Mouse (Mus musculus): ENCODE data around the gene Plk5. TPM values are rescaled to one million over a fixed set of nuclear protein-coding genes. Genes with fewer than 3 reads are reported as not detected.

The Plk5 gene
- polyA plus RNA-seq, 1 experiment from 2014 or later = 1.2 TPM

GRCm38 (mm10) chr10:80376160-80376559, 19.9 kb downstream of the Plk5 start:
- H3K36me3 ChIP-seq (ENCODE audit: control insufficient read depth, insufficient read depth, low read length) = peaks cover 23% of the 10 kb centered on the region
- 1% methylated on average over 7 of the region's 7 CpGs for WGBS
- no peak overlapping the region for H3K4me3 ChIP-seq (ENCODE audit: low read depth, low read length)
- H3K9ac ChIP-seq (ENCODE audit: low read length) = no peak overlapping the region
- DNase-seq (ENCODE audit: low spot score) (peak; percentile 96), ATAC-seq (peak; percentile 64; the same call in 1 of the 2 replicates)
- no peak overlapping the region for H3K27ac ChIP-seq (ENCODE audit: low read depth, low read length)
- H3K4me1 ChIP-seq (ENCODE audit: control insufficient read depth, insufficient read depth, low read length) = 0 out of 2 replicates have a peak, but pooled peaks cover 6% of the 10 kb centered on the region
- no peaks in the 10 kb centered on the region for H3K27me3 ChIP-seq (replicated peaks; ENCODE audit: control insufficient read depth, insufficient read depth, low read length)
- H3K9me3 ChIP-seq (replicated peaks; ENCODE audit: control insufficient read depth, low read length) = no peaks in the 10 kb centered on the region
- no peak overlapping the region for H3K4me2 ChIP-seq (ENCODE audit: low read length)

- DNase-seq (ENCODE audit: low spot score) (no peak), ATAC-seq (no peak)
- H3K36me3 ChIP-seq (ENCODE audit: control insufficient read depth, insufficient read depth, low read length) = peaks cover 38% of the 10 kb centered on the region
- H3K4me1 ChIP-seq (ENCODE audit: control insufficient read depth, insufficient read depth, low read length) = no peaks in the 10 kb centered on the region
- H3K4me2 ChIP-seq (ENCODE audit: low read length) = no peak overlapping the region
- WGBS = 53% methylated on average over 10 of the region's 10 CpGs
- H3K9me3 ChIP-seq (replicated peaks; ENCODE audit: control insufficient read depth, low read length) = no peaks in the 10 kb centered on the region
- H3K9ac ChIP-seq (ENCODE audit: low read length) = no peak overlapping the region
- no peak overlapping the region for H3K27ac ChIP-seq (ENCODE audit: low read depth, low read length)
- no peak overlapping the region for H3K4me3 ChIP-seq (ENCODE audit: low read depth, low read length)
- H3K27me3 ChIP-seq (replicated peaks; ENCODE audit: control insufficient read depth, insufficient read depth, low read length) = no peaks in the 10 kb centered on the region
Observed at GRCm38 (mm10) chr10:80377716-80378115, 21.5 kb downstream of the Plk5 start.

DNA sequence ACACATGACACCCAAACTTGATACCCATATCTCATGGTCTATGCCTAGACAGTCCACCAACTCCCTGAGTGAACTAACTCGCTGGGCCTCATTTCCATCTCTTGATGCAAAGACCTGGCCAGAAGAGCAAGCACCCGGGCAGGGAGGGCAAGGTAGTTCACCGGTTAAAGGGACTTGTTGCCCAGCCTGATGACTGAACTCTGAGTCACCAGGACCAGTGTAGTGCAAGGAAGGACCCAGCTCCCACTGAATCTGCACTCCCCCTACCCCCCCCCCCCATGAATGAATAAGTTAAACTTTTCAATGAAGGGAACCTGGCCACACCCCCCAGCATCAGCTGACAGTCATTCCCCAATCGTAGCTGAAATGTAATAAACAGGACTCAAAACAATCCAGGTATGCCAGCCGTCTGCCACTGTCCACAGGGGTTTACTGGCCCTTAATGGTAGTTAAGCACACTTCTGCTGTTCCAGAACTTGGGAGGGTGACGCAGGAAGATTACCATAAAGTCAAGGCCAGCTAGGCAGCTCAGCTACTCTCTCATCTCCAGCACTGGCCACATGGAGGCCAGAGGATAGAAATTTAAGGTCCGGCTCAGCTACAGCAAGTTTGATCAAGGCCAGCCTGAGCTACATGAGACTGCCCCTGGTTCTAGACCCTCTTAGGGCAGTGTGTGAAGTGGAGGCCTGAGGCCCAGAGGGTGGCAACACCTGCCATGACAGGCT, 26.5 kb downstream of the Plk5 start:
- Histone ChIP-seq H3K27me3 (replicated peaks; ENCODE audit: control insufficient read depth, insufficient read depth, low read length) (no peaks in the 10 kb centered on the region), H3K4me2 (ENCODE audit: low read length) (peak overlapping the region; percentile 98), H3K27ac (ENCODE audit: low read depth, low read length) (no peak overlapping the region), H3K4me3 (ENCODE audit: low read depth, low read length) (peak overlapping the region; percentile 97; the same call in 1 of the 2 replicates), H3K9me3 (replicated peaks; ENCODE audit: control insufficient read depth, low read length) (no peaks in the 10 kb centered on the region), H3K36me3 (ENCODE audit: control insufficient read depth, insufficient read depth, low read length) (peaks cover 63% of the 10 kb centered on the region), H3K4me1 (ENCODE audit: control insufficient read depth, insufficient read depth, low read length) (peaks cover 22% of the 10 kb centered on the region), H3K9ac (ENCODE audit: low read length) (peak overlapping the region; percentile 99; the same call in 1 of the 2 replicates)
- DNase-seq (ENCODE audit: low spot score) (no peak), ATAC-seq (no peak)
- WGBS = 86% methylated on average over 7 of the region's 7 CpGs

- ATAC-seq (no peak), DNase-seq (ENCODE audit: low spot score) (no peak)
- peaks cover 28% of the 10 kb centered on the region for H3K4me1 ChIP-seq (ENCODE audit: control insufficient read depth, insufficient read depth, low read length)
- WGBS = 61% methylated on average over 4 of the region's 4 CpGs
- peak overlapping the region; percentile 97 for H3K4me3 ChIP-seq (ENCODE audit: low read depth, low read length)
- H3K4me2 ChIP-seq (ENCODE audit: low read length) = peak overlapping the region; percentile 98
- peaks cover 63% of the 10 kb centered on the region for H3K36me3 ChIP-seq (ENCODE audit: control insufficient read depth, insufficient read depth, low read length)
- no peaks in the 10 kb centered on the region for H3K9me3 ChIP-seq (replicated peaks; ENCODE audit: control insufficient read depth, low read length)
- H3K27me3 ChIP-seq (replicated peaks; ENCODE audit: control insufficient read depth, insufficient read depth, low read length) = no peaks in the 10 kb centered on the region
- H3K9ac ChIP-seq (ENCODE audit: low read length) = peak overlapping the region; percentile 99; the same call in 1 of the 2 replicates
- H3K27ac ChIP-seq (ENCODE audit: low read depth, low read length) = no peak overlapping the region
Observed at GRCm38 (mm10) chr10:80383431-80383830, 27.2 kb downstream of the Plk5 start.

GRCm38 (mm10) chr10:80384115-80384639, 27.9 kb downstream of the Plk5 start:
- no peaks in the 10 kb centered on the region for H3K9me3 ChIP-seq (replicated peaks; ENCODE audit: control insufficient read depth, low read length)
- H3K27me3 ChIP-seq (replicated peaks; ENCODE audit: control insufficient read depth, insufficient read depth, low read length) = no peaks in the 10 kb centered on the region
- H3K4me1 ChIP-seq (ENCODE audit: control insufficient read depth, insufficient read depth, low read length) = peaks cover 28% of the 10 kb centered on the region
- H3K27ac ChIP-seq (ENCODE audit: low read depth, low read length) = no peak overlapping the region
- H3K36me3 ChIP-seq (ENCODE audit: control insufficient read depth, insufficient read depth, low read length) = peaks cover 59% of the 10 kb centered on the region
- peak overlapping the region; percentile 97 for H3K4me3 ChIP-seq (ENCODE audit: low read depth, low read length)
- 87% methylated on average over 4 of the region's 4 CpGs for WGBS
- H3K9ac ChIP-seq (ENCODE audit: low read length) = peak overlapping the region; percentile 99
- no peak for DNase-seq (ENCODE audit: low spot score)
- peak overlapping the region; percentile 98 for H3K4me2 ChIP-seq (ENCODE audit: low read length)
- no peak for ATAC-seq

DNA sequence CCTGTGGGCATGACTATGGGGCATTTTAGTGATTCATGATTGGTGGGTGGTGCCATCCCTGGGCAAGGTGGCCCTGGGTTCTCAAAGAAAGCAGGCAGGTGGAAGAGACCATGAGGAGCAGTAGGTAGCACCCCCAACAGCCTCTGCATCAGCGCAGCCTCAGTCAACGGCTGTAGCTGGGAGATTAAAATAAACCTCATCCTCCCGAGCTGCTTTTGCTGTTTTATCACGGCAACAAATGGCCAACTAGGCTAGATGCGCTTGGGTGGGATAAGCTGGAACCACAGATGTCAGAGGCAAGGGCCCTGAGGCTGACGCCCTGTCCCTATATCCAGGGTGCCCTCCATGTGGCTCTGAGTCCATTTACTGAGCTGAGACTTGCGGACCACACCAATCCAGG, 28.4 kb downstream of the Plk5 start:
- 68% methylated on average over 7 of the region's 7 CpGs for WGBS
- H3K36me3 ChIP-seq (ENCODE audit: control insufficient read depth, insufficient read depth, low read length) = peaks cover 55% of the 10 kb centered on the region
- DNase-seq (ENCODE audit: low spot score) (no peak), ATAC-seq (no peak)
- H3K4me3 ChIP-seq (ENCODE audit: low read depth, low read length) = peak overlapping the region; percentile 97
- peak overlapping the region; percentile 95 for H3K27ac ChIP-seq (ENCODE audit: low read depth, low read length)
- H3K4me1 ChIP-seq (ENCODE audit: control insufficient read depth, insufficient read depth, low read length) = peaks cover 28% of the 10 kb centered on the region
- H3K4me2 ChIP-seq (ENCODE audit: low read length) = peak overlapping the region; percentile 98
- H3K9ac ChIP-seq (ENCODE audit: low read length) = peak overlapping the region; percentile 99
- H3K9me3 ChIP-seq (replicated peaks; ENCODE audit: control insufficient read depth, low read length) = no peaks in the 10 kb centered on the region
- no peaks in the 10 kb centered on the region for H3K27me3 ChIP-seq (replicated peaks; ENCODE audit: control insufficient read depth, insufficient read depth, low read length)

DNA sequence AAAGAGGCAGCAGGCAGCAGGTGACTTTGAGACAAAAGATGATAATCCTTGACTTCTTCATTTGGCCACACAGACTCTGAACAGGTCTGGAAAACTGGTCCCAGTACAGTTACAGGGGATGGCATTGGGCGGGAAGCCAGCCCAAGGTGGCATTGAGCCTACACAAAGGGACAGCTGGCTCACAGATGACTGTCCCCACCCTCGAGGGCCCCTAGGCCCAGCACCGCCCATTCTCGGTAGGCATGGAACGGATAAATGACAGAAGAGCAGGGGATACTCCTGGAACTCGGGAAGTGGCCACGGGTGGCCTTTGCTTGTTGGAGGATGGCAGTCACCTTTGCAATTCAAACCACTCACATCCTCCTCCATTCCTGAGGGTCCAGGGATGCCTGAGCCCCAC, 29.1 kb downstream of the Plk5 start:
- DNase-seq (ENCODE audit: low spot score) = peak; percentile 57
- under 1% methylated on average over 7 of the region's 7 CpGs for WGBS
- H3K4me1 ChIP-seq (ENCODE audit: control insufficient read depth, insufficient read depth, low read length) = peaks cover 28% of the 10 kb centered on the region

GRCm38 (mm10) chr10:80385811-80386734, 29.8 kb downstream of the Plk5 start:
- H3K4me2 ChIP-seq (ENCODE audit: low read length) = peak overlapping the region; percentile 98
- ATAC-seq (peak; percentile 77), DNase-seq (ENCODE audit: low spot score) (peak; percentile 89)
- peak overlapping the region; percentile 97 for H3K4me3 ChIP-seq (ENCODE audit: low read depth, low read length)
- peaks cover 28% of the 10 kb centered on the region for H3K4me1 ChIP-seq (ENCODE audit: control insufficient read depth, insufficient read depth, low read length)
- peaks cover 56% of the 10 kb centered on the region for H3K36me3 ChIP-seq (ENCODE audit: control insufficient read depth, insufficient read depth, low read length)
- no peaks in the 10 kb centered on the region for H3K9me3 ChIP-seq (replicated peaks; ENCODE audit: control insufficient read depth, low read length)
- WGBS = under 1% methylated on average over 34 of the region's 34 CpGs
- peak overlapping the region; percentile 99 for H3K9ac ChIP-seq (ENCODE audit: low read length)
- peak overlapping the region; percentile 95 for H3K27ac ChIP-seq (ENCODE audit: low read depth, low read length)
- H3K27me3 ChIP-seq (replicated peaks; ENCODE audit: control insufficient read depth, insufficient read depth, low read length) = no peaks in the 10 kb centered on the region

More for the DNA sequence above, 29.1 kb downstream of the Plk5 start:
- Histone ChIP-seq H3K36me3 (ENCODE audit: control insufficient read depth, insufficient read depth, low read length) (peaks cover 55% of the 10 kb centered on the region), H3K9ac (ENCODE audit: low read length) (peak overlapping the region; percentile 99), H3K4me3 (ENCODE audit: low read depth, low read length) (peak overlapping the region; percentile 97), H3K27ac (ENCODE audit: low read depth, low read length) (peak overlapping the region; percentile 95), H3K27me3 (replicated peaks; ENCODE audit: control insufficient read depth, insufficient read depth, low read length) (no peaks in the 10 kb centered on the region), H3K4me2 (ENCODE audit: low read length) (peak overlapping the region; percentile 98), H3K9me3 (replicated peaks; ENCODE audit: control insufficient read depth, low read length) (no peaks in the 10 kb centered on the region)
- ATAC-seq = peak; percentile 22; the same call in 1 of the 2 replicates
